Mouse (Mus musculus) bone marrow macrophage, adult 2 months (primary cell): ENCODE measurements around the gene Cpa2. TPM values are rescaled to one million over a fixed set of nuclear protein-coding genes. Genes with fewer than 3 reads are reported as not detected.

ENCODE experiments used
- H3K27ac ChIP-seq: 2 replicates; pipeline ENCODE4 v1.5.1; 2012; ENCODE audit warnings: low read depth, low read length; ENCODE audit not compliant: insufficient read depth
- H3K4me1 ChIP-seq: 2 replicates; pipeline ENCODE4 v1.6.1; 2012; ENCODE audit warnings: low read length; ENCODE audit not compliant: control insufficient read depth, insufficient read depth
- H3K4me3 ChIP-seq: 2 replicates; pipeline ENCODE4 v1.5.1; 2012; ENCODE audit warnings: mild to moderate bottlenecking, low read length, moderate library complexity; ENCODE audit not compliant: insufficient read depth
- CTCF ChIP-seq: IDR thresholded peaks from 2 replicates; pipeline ENCODE4 v1.5.1; 2012; ENCODE audit warnings: low read depth, mild to moderate bottlenecking, low read length, moderate library complexity
- POLR2A ChIP-seq: IDR thresholded peaks from 2 replicates; pipeline ENCODE4 v1.6.1; 2012; ENCODE audit warnings: mild to moderate bottlenecking, low read depth, low read length, borderline replicate concordance
- polyA plus RNA-seq: library from polyadenylated mRNA; stranded (reverse); fragments of >200 nt; gene quantifications from 2 replicates; pipeline ENCODE4 v1.2.4, GENCODE M21; 2012; ENCODE audit not compliant: missing spikeins, insufficient read depth, insufficient read length

The Cpa2 gene
- polyA plus RNA-seq, 1 experiment, result not detected

GRCm38 (mm10) chr6:30528800-30529199, 12.6 kb upstream of the Cpa2 start:
- no peak overlapping the region for H3K4me3 ChIP-seq
- no peak overlapping the region for H3K27ac ChIP-seq
- H3K4me1 ChIP-seq, result no peaks in the 10 kb centered on the region
- TF ChIP-seq CTCF (no peak), POLR2A (no peak)

- Histone ChIP-seq H3K4me3 (no peak overlapping the region), H3K4me1 (no peaks in the 10 kb centered on the region), H3K27ac (no peak overlapping the region)
- TF ChIP-seq CTCF (peak; percentile 52), POLR2A (no peak)
These were observed 6.0 kb upstream of the Cpa2 start for GRCm38 (mm10) chr6:30535340-30535739.

- TF ChIP-seq CTCF, result no peak
- no peak for TF ChIP-seq POLR2A
- no peaks in the 10 kb centered on the region for H3K4me1 ChIP-seq
- H3K27ac ChIP-seq, result no peak overlapping the region
- H3K4me3 ChIP-seq, result no peak overlapping the region
These were observed 3.1 kb upstream of the Cpa2 start for GRCm38 (mm10) chr6:30538240-30538639.

GRCm38 (mm10) chr6:30538800-30539199, 2.6 kb upstream of the Cpa2 start:
- H3K4me3 ChIP-seq, result no peak overlapping the region
- no peak for TF ChIP-seq POLR2A
- no peak for TF ChIP-seq CTCF
- H3K4me1 ChIP-seq, result no peaks in the 10 kb centered on the region
- H3K27ac ChIP-seq, result no peak overlapping the region

- H3K4me3 ChIP-seq, result no peak overlapping the region
- no peak for TF ChIP-seq POLR2A
- TF ChIP-seq CTCF, result no peak
- H3K27ac ChIP-seq, result no peak overlapping the region
- H3K4me1 ChIP-seq, result peaks cover 4% of the 10 kb centered on the region
These were observed 895 bp downstream of the Cpa2 start for GRCm38 (mm10) chr6:30542277-30542676.

- TF ChIP-seq CTCF (no peak), POLR2A (no peak)
- H3K4me1 ChIP-seq, result peaks cover 6% of the 10 kb centered on the region
- no peak overlapping the region for H3K27ac ChIP-seq
- no peak overlapping the region for H3K4me3 ChIP-seq
These were observed 1.7 kb downstream of the Cpa2 start for GRCm38 (mm10) chr6:30543077-30543476.

- Histone ChIP-seq H3K4me3 (no peak overlapping the region), H3K4me1 (peaks cover 6% of the 10 kb centered on the region), H3K27ac (no peak overlapping the region)
- TF ChIP-seq POLR2A (no peak), CTCF (no peak)
These were observed 2.5 kb downstream of the Cpa2 start for GRCm38 (mm10) chr6:30543851-30544250.

GRCm38 (mm10) chr6:30545689-30546088, 4.3 kb downstream of the Cpa2 start:
- Histone ChIP-seq H3K4me3 (no peak overlapping the region), H3K27ac (no peak overlapping the region), H3K4me1 (peaks cover 6% of the 10 kb centered on the region)
- TF ChIP-seq POLR2A, result no peak
- TF ChIP-seq CTCF, result no peak

- H3K4me3 ChIP-seq, result peak overlapping the region; percentile 56
- TF ChIP-seq CTCF (no peak), POLR2A (no peak)
These were observed 5.3 kb downstream of the Cpa2 start for GRCm38 (mm10) chr6:30546571-30547273.

GRCm38 (mm10) chr6:30547274-30547645, 5.9 kb downstream of the Cpa2 start:
- peak overlapping the region; percentile 56 for H3K4me3 ChIP-seq
- H3K27ac ChIP-seq, result no peak overlapping the region
- no peak for TF ChIP-seq POLR2A
- no peak for TF ChIP-seq CTCF

More at GRCm38 (mm10) chr6:30546571-30547273, 5.3 kb downstream of the Cpa2 start:
- H3K4me1 ChIP-seq, result peaks cover 6% of the 10 kb centered on the region
- H3K27ac ChIP-seq, result no peak overlapping the region

GRCm38 (mm10) chr6:30547656-30548306, 6.4 kb downstream of the Cpa2 start:
- Histone ChIP-seq H3K27ac (no peak overlapping the region), H3K4me3 (no peak overlapping the region), H3K4me1 (peaks cover 6% of the 10 kb centered on the region)
- TF ChIP-seq CTCF (no peak), POLR2A (no peak)

More at GRCm38 (mm10) chr6:30547274-30547645, 5.9 kb downstream of the Cpa2 start:
- H3K4me1 ChIP-seq, result peaks cover 6% of the 10 kb centered on the region
